Mouse (Mus musculus): ENCODE results near the gene Zfp541.

- no peak for TF ChIP-seq GATA1 (IDR thresholded peaks at IDR 0.05; ENCODE audit: low read length)
- no peak for TF ChIP-seq TAL1 (IDR thresholded peaks at IDR 0.05; ENCODE audit: low read length)
These were observed 5.9 kb upstream of the Zfp541 start for GRCm38 (mm10) chr7:16055665-16056064.
